Mouse (Mus musculus) spleen, adult 18-20 months (tissue): ENCODE data around the gene Zfhx2.
A peak's percentile ranks its signal among the peaks of the same experiment; 100 is the strongest.

Experiments
- DNase-seq, 2 experiments: peaks; one replicate each; pipeline ENCODE4 v3.0.0; 2022; ENCODE audit warnings: mixed read lengths in 2 of 2

Gene Zfhx2

GRCm38 (mm10) chr14:55032695-55033225 is 59.4 kb downstream of the Zfhx2 start:
- no peak for DNase-seq

GRCm38 (mm10) chr14:55029034-55029698 is 63.0 kb downstream of the Zfhx2 start:
- DNase-seq, result no peak

GRCm38 (mm10) chr14:55028333-55028835 is 63.7 kb downstream of the Zfhx2 start:
- DNase-seq, result no peak

- no peak for DNase-seq
Measured at GRCm38 (mm10) chr14:55027653-55028052, 64.5 kb downstream of the Zfhx2 start.

GRCm38 (mm10) chr14:55027251-55027650 is 64.9 kb downstream of the Zfhx2 start:
- DNase-seq, result no peak

- no peak for DNase-seq
Measured at GRCm38 (mm10) chr14:55025527-55025926, 66.6 kb downstream of the Zfhx2 start.

GRCm38 (mm10) chr14:55024236-55024635 is 67.9 kb downstream of the Zfhx2 start:
- DNase-seq, result peak in 1 of 2 experiments; percentile 32

GRCm38 (mm10) chr14:55023011-55023410 is 69.1 kb downstream of the Zfhx2 start:
- no peak for DNase-seq

GRCm38 (mm10) chr14:55020394-55020793 is 71.7 kb downstream of the Zfhx2 start:
- no peak for DNase-seq

GRCm38 (mm10) chr14:55016876-55017275 is 75.2 kb downstream of the Zfhx2 start:
- no peak for DNase-seq

GRCm38 (mm10) chr14:55015767-55016111 is 76.4 kb downstream of the Zfhx2 start:
- no peak for DNase-seq

GRCm38 (mm10) chr14:55014991-55015766 is 76.9 kb downstream of the Zfhx2 start, which contains the start of gene Ngdn:
Ngdn (plus strand) TSS chr14:55015454.
- DNase-seq, result peak; percentile 96 to 98

- no peak for DNase-seq
Measured at GRCm38 (mm10) chr14:55014591-55014990, 77.5 kb downstream of the Zfhx2 start.

- DNase-seq, result no peak
Measured at GRCm38 (mm10) chr14:55011116-55011515, 81.0 kb downstream of the Zfhx2 start.
